Mouse (Mus musculus): ENCODE data around the gene Pak1. TPM values are rescaled to one million over a fixed set of nuclear protein-coding genes. Genes with fewer than 3 reads are reported as not detected.
A peak's percentile ranks its signal among the peaks of the same experiment; 100 is the strongest.

The Pak1 gene
- 28.8 and 32.9 TPM in 2 replicates for polyA plus RNA-seq (2015; fragmentation: Nextera tagmentation; extraction: Ambion mirVana)

- peak; percentile 83 for ATAC-seq
- Histone ChIP-seq H3K36me3 (ENCODE audit: control insufficient read depth, insufficient read depth) (no peaks in the 10 kb centered on the region), H3K4me3 (ENCODE audit: low read depth, low read length) (peak within 1 kb of the TSS; percentile 84), H3K27me3 (replicated peaks; ENCODE audit: control insufficient read depth, insufficient read depth, low read length) (no peaks in the 10 kb centered on the region), H3K27ac (ENCODE audit: low read depth, low read length) (peak within 1 kb of the TSS; percentile 95), H3K4me1 (replicated peaks; ENCODE audit: control insufficient read depth, insufficient read depth, low read length) (no peaks in the 10 kb centered on the region; the same call in 1 of the 2 replicates), H3K9ac (ENCODE audit: low read depth, low read length) (peak within 1 kb of the TSS; percentile 81), H3K4me2 (replicated peaks; ENCODE audit: low read depth) (peak within 1 kb of the TSS; percentile 98), H3K9me3 (ENCODE audit: control insufficient read depth) (no peaks in the 10 kb centered on the region)
- TF ChIP-seq CTCF (IDR thresholded peaks at IDR 0.05; ENCODE audit: low read depth), result no peak
- WGBS, result under 1% methylated on average over 46 of the region's 46 CpGs
Observed at GRCm38 (mm10) chr7:97788190-97788668, at the start of gene Pak1. Gene Pak1, plus strand, starts transcription at chr7:97788541.

GRCm38 (mm10) chr7:97740948-97741347 is 47.4 kb upstream of the Pak1 start:
- 16% methylated on average over 10 of the region's 10 CpGs for whole genome bisulfite sequencing

GRCm38 (mm10) chr7:97741756-97742291 is 46.5 kb upstream of the Pak1 start:
- ATAC-seq, result no peak
- Histone ChIP-seq H3K4me1 (replicated peaks; ENCODE audit: control insufficient read depth, insufficient read depth, low read length) (no peaks in the 10 kb centered on the region), H3K36me3 (ENCODE audit: control insufficient read depth, insufficient read depth) (no peaks in the 10 kb centered on the region), H3K4me2 (replicated peaks; ENCODE audit: low read depth) (no peak overlapping the region), H3K27me3 (replicated peaks; ENCODE audit: control insufficient read depth, insufficient read depth, low read length) (no peaks in the 10 kb centered on the region), H3K4me3 (ENCODE audit: low read depth, low read length) (no peak overlapping the region), H3K9me3 (ENCODE audit: control insufficient read depth) (no peaks in the 10 kb centered on the region), H3K27ac (ENCODE audit: low read depth, low read length) (peak overlapping the region; percentile 84), H3K9ac (ENCODE audit: low read depth, low read length) (no peak overlapping the region)
- TF ChIP-seq CTCF (IDR thresholded peaks at IDR 0.05; ENCODE audit: low read depth), result peak; percentile 20; the same call in 1 of the 2 replicates
- WGBS, result 13% methylated on average over 1 of the region's 1 CpGs

More at GRCm38 (mm10) chr7:97740948-97741347, 47.4 kb upstream of the Pak1 start:
- Histone ChIP-seq H3K4me3 (ENCODE audit: low read depth, low read length) (no peak overlapping the region), H3K27ac (ENCODE audit: low read depth, low read length) (peak overlapping the region; percentile 84), H3K4me2 (replicated peaks; ENCODE audit: low read depth) (no peak overlapping the region), H3K36me3 (ENCODE audit: control insufficient read depth, insufficient read depth) (no peaks in the 10 kb centered on the region), H3K4me1 (replicated peaks; ENCODE audit: control insufficient read depth, insufficient read depth, low read length) (no peaks in the 10 kb centered on the region), H3K9me3 (ENCODE audit: control insufficient read depth) (no peaks in the 10 kb centered on the region), H3K9ac (ENCODE audit: low read depth, low read length) (no peak overlapping the region), H3K27me3 (replicated peaks; ENCODE audit: control insufficient read depth, insufficient read depth, low read length) (no peaks in the 10 kb centered on the region)
- TF ChIP-seq CTCF (IDR thresholded peaks at IDR 0.05; ENCODE audit: low read depth), result no peak
- ATAC-seq, result peak; percentile 83

GRCm38 (mm10) chr7:97745299-97745698 is 43.0 kb upstream of the Pak1 start:
- no peaks in the 10 kb centered on the region for H3K27me3 ChIP-seq (replicated peaks; ENCODE audit: control insufficient read depth, insufficient read depth, low read length)

GRCm38 (mm10) chr7:97747176-97747707 is 41.1 kb upstream of the Pak1 start:
- H3K4me2 ChIP-seq (replicated peaks; ENCODE audit: low read depth), result no peak overlapping the region
- 70% methylated on average over 4 of the region's 4 CpGs for WGBS
- no peak overlapping the region for H3K4me3 ChIP-seq (ENCODE audit: low read depth, low read length)
- no peaks in the 10 kb centered on the region for H3K4me1 ChIP-seq (replicated peaks; ENCODE audit: control insufficient read depth, insufficient read depth, low read length)
- ATAC-seq, result no peak
- no peak overlapping the region for H3K27ac ChIP-seq (ENCODE audit: low read depth, low read length)
- TF ChIP-seq CTCF (IDR thresholded peaks at IDR 0.05; ENCODE audit: low read depth), result no peak
- no peaks in the 10 kb centered on the region for H3K36me3 ChIP-seq (ENCODE audit: control insufficient read depth, insufficient read depth)
- no peaks in the 10 kb centered on the region for H3K27me3 ChIP-seq (replicated peaks; ENCODE audit: control insufficient read depth, insufficient read depth, low read length)
- no peak overlapping the region for H3K9ac ChIP-seq (ENCODE audit: low read depth, low read length)
- no peaks in the 10 kb centered on the region for H3K9me3 ChIP-seq (ENCODE audit: control insufficient read depth)

More at GRCm38 (mm10) chr7:97745299-97745698, 43.0 kb upstream of the Pak1 start:
- Histone ChIP-seq H3K4me2 (replicated peaks; ENCODE audit: low read depth) (no peak overlapping the region), H3K9me3 (ENCODE audit: control insufficient read depth) (no peaks in the 10 kb centered on the region), H3K9ac (ENCODE audit: low read depth, low read length) (no peak overlapping the region), H3K4me3 (ENCODE audit: low read depth, low read length) (no peak overlapping the region), H3K36me3 (ENCODE audit: control insufficient read depth, insufficient read depth) (no peaks in the 10 kb centered on the region), H3K27ac (ENCODE audit: low read depth, low read length) (no peak overlapping the region), H3K4me1 (replicated peaks; ENCODE audit: control insufficient read depth, insufficient read depth, low read length) (no peaks in the 10 kb centered on the region)
- WGBS, result 16% methylated on average over 3 of the region's 3 CpGs
- peak; percentile 86 for TF ChIP-seq CTCF (IDR thresholded peaks at IDR 0.05; ENCODE audit: low read depth)
- ATAC-seq, result no peak

GRCm38 (mm10) chr7:97747787-97748497 is 40.4 kb upstream of the Pak1 start:
- WGBS, result 25% methylated on average over 28 of the region's 28 CpGs
- peak overlapping the region; percentile 68; the same call in 1 of the 2 replicates for H3K27ac ChIP-seq (ENCODE audit: low read depth, low read length)

More at GRCm38 (mm10) chr7:97747787-97748497, 40.4 kb upstream of the Pak1 start:
- no peaks in the 10 kb centered on the region for H3K9me3 ChIP-seq (ENCODE audit: control insufficient read depth)
- no peak overlapping the region for H3K9ac ChIP-seq (ENCODE audit: low read depth, low read length)
- peak; percentile 97 for TF ChIP-seq CTCF (IDR thresholded peaks at IDR 0.05; ENCODE audit: low read depth)
- no peaks in the 10 kb centered on the region for H3K27me3 ChIP-seq (replicated peaks; ENCODE audit: control insufficient read depth, insufficient read depth, low read length)
- no peaks in the 10 kb centered on the region for H3K4me1 ChIP-seq (replicated peaks; ENCODE audit: control insufficient read depth, insufficient read depth, low read length)
- peak; percentile 66 for ATAC-seq
- no peak overlapping the region for H3K4me3 ChIP-seq (ENCODE audit: low read depth, low read length)
- H3K36me3 ChIP-seq (ENCODE audit: control insufficient read depth, insufficient read depth), result no peaks in the 10 kb centered on the region
- peak overlapping the region; percentile 60 for H3K4me2 ChIP-seq (replicated peaks; ENCODE audit: low read depth)
